Mouse (Mus musculus) CD8-positive naive resting alpha-beta T cell, adult 2 months (primary cell): ENCODE results near the gene Pcyt1b.
A peak's percentile ranks its signal among the peaks of the same experiment; 100 is the strongest.

Experiments used
- DNase-seq, 2 experiments: peaks; one replicate each; pipeline ENCODE4 v3.0.0; 2022; ENCODE audit warnings: low read depth in 2 of 2, low spot score in 2 of 2

Gene Pcyt1b

DNA sequence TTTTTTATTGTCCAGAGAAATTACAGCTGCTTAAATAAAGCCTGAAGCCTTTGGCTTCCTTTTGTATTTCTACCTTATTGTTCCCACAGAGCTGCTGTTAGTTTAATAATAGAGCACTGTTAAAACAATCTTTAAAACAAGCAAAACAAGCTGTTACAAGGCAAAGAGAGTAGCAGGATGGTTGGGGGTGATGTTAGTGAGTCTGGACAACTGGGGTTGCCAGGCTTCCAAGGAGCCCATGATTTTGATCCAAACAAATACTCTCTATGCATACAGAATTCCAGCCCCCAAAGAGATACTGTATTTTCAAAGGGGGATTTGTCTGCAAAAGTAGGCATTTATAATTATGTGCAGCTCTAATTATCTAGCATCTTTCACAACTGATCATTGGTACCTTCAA lies 77.7 kb downstream of the Pcyt1b start:
- DNase-seq, result no peak

DNA sequence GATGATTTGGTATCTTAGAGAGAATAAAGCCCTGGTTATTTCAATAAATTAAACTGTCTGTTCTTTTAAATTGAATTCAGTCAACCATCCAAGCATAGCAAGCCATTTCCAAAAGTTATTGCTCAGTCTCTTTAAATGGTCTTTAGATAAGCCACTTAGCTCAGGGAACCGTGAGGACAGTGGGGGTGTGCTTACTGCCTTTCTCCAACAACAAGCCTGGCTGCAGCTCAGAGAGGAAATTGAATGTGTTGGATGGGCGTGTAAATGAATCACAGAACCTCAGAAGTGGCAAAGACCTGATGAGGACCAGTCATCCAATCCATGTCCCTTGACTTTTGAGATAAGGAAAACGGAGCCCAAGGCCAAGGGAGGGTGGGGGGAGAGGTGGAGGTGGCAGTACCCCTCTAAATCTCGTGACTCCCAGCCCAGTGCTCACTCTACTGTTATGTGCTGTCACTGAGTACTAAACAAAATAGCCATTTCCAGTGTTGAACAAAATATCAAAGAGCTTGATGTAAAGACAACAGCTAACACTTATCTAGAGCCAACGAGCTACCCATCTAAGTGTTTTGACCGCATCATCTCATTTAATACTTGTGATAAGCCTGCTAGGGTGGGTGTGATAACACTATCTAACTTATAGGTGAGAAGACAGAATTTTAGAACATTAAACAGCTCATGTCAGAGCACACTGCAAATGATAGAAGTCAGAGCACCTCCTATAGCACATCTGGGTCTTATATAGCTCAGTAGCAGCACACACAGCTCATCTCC lies 78.5 kb downstream of the Pcyt1b start:
- no peak for DNase-seq

DNA sequence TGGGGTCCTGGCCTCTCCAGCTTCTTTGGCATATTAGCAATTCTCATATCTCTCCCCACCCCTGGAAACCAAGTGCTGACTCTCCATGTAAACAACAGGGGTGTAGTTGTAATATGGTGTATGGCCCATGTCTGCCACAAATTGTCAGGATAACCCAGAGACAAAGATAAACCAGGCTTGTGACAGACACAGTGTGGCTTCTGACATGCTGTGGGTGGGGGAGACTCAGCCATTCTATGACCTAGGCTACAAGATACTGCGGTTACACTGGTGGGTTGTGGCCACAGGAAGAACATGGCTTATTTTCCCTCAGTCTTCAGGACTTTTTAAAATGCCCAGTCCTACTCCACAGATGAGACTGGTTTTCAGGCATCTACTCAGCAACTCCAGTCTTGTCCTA lies 94.5 kb downstream of the Pcyt1b start:
- no peak for DNase-seq

DNA sequence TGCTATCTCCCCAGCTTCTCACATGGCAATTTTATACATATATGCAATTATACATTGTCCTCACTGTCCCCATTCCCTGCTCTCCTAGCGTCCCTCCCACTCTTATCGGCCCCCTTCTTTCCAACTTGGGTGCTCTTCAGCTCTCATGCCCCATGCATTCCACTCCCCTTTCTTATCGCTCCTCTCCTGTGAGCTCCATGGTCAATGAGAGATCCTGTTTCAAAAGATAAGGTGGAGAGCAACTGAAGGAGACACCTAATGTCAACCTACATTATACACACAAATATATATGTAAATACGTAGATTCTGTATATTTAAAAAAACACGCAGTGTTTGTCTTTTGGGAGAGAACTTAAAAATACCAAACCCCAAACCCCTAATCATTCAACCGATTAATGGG lies 95.9 kb downstream of the Pcyt1b start:
- DNase-seq, result no peak

DNA sequence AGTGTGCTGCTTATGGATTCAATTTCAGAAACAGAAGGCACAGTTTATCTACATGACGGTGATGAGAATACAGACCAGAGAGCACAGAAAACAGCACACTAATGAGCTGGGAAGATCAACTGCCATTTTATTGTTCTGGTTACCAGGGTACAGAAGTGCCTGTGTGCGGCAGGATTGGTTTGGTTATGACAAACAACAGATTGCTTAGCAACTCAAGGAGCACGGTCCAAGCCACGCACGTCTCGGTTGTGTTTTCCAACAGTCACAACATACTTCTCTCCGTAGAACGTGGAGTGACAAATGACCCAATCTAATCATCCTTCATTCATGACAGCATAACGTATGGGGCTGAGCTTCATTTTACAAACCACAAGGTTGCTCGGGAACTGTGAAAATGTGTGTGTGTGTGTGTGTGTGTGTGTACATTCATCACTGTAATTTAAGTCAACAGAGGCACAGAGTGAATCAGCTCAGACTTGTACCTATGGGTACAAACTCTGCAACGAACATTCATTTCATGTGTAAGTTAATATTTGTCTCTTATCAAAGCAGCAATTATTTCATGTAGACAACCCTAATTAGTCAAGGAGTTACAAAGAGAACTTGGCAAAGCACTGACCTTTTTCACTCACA lies 100.7 kb downstream of the Pcyt1b start:
- DNase-seq, result no peak

DNA sequence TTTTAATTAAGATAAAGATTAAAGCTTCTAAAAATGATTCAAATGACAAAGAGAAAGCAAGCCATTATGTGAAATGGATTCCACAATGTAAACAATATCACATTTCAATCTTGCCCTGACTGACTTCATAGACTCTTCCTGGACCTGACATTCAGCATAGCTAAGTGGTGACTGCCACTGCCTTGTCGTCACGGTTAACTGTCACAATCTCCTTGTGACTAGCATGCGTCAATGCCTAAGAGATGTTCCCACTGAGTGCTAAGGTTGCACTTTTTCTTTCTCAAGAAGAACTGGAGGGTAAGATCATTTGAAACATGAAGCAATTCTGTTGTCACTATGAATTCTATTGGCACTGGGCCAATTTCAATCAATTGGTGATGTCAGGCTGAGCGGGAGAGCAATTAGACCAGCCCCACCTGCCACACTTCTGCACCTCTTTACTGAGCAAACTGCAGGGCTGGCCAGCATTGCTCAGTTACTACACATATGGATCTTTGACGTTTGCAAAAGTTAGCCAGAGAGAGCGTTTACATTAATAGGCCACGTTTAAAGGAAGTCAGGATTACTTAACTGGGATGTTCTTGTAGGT lies 102.3 kb downstream of the Pcyt1b start:
- no peak for DNase-seq

DNA sequence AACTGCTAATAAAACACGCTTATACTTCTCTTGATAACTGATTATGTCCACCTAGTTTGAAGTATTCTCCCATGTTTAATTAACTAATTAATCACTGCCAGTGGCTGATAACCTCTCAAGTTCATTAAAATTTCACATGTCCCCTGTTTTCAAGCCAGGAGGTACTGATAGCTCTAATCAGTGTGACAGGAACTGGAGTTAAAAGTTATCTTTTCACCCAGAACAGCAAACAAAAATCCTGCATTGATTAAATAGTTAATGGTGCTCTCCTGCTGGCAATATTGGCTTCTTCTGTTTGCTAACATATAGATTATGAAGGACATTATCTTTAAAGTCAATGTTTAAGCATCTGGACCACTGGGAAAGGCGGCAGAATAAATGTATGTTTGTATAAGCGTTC lies 106.1 kb downstream of the Pcyt1b start:
- DNase-seq, result no peak

DNA sequence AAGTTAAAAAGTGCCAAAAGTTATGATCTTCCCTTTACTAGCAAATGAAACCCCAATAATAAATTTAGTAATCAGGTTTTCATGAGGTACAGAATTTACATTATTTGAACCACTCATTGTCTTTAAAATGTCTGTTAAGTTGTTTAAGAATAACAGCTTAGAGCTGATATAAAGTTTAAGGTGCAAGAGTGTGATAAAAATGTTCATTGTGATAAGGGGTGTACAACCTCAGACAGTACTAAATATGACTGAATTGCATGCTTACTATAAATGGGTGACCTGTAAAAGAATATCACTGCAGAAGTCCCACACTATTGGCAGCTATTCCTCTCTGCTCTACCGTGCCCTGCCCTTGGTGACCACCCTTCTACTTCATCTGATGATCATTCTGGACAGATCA lies 134.9 kb downstream of the Pcyt1b start:
- DNase-seq, result no peak

DNA sequence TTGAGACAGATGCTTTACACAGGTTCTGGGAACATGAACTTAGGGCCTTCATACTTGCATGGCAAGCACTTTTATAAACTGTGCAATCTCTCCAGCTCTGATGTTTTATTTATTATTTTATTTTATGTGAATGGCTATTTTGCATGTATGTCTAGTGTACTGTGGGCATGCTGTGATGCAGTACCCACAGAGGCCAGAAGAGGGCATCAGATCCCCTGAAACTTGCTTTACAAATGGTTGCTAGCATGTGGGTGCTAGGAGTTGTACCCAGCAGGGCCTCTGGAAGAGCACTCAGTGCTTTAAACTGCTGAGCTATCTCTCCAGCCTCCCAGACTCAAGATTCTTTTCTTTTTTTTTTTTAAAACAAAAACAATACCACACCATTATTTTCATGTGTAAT lies 138.5 kb downstream of the Pcyt1b start:
- peak; percentile 37 to 55 for DNase-seq
